21 mouse cellular contexts compared by ENCODE assay signal in the genomic region with DNA sequence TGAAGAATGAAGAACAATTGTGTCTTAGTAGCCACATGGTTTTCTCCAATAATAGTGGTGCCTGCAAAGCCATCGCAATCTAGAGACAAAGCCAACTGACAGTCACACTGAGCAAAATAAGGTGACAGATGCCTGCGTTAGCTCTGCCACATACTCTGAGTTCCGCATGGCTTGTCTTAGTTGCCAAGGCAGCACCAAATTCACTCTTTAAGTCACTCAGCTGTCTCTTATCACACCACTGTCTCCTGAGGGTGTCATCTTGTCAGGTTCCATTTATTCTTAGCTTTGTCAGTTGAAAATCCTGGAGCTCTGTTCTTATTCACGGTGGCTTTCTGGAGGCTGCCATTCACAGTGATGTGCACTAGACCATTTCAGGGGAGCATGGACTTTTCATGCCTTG.
"Had no signal": no experiment of that assay in that cellular context is flagged by ENCODE, and none has a peak within 500 bp of the region (broad histone marks: within the 10 kb centered on the region; RNA-seq: fewer than 3 reads in every experiment).

No protein-coding gene starts in this region.

- ATAC-seq: liver, postnatal 0 days; lung, postnatal 0 days; midbrain, embryonic 16.5 days had no signal

- H3K9me3 ChIP-seq: kidney, embryonic 15.5 days; limb, embryonic 12.5 days; limb, embryonic 15.5 days; midbrain, embryonic 12.5 days; neural tube, embryonic 12.5 days had no signal

- H3K9ac ChIP-seq: kidney, embryonic 15.5 days; limb, embryonic 12.5 days; limb, embryonic 15.5 days; liver, embryonic 14.5 days; liver, postnatal 0 days; lung, embryonic 14.5 days; midbrain, embryonic 12.5 days; neural tube, embryonic 12.5 days had no signal

- DNase-seq: kidney, adult 8-10 months; kidney, postnatal 10 days; kidney, postnatal 36 days; left cerebral cortex, postnatal 4 days; liver, postnatal 0 days; lung, embryonic 14.5 days; right cerebral cortex, adult 18-20 months; right cerebral cortex, postnatal 14 days; right cerebral cortex, postnatal 4 days; thymus, postnatal 25 days had no signal

- H3K27me3 ChIP-seq: kidney, embryonic 15.5 days; limb, embryonic 12.5 days; limb, embryonic 15.5 days; midbrain, embryonic 12.5 days; neural tube, embryonic 12.5 days had no signal

- H3K4me2 ChIP-seq: kidney, embryonic 15.5 days; limb, embryonic 12.5 days; limb, embryonic 15.5 days; liver, embryonic 11.5 days; lung, embryonic 14.5 days; midbrain, embryonic 12.5 days; neural tube, embryonic 12.5 days had no signal

- H3K36me3 ChIP-seq: kidney, embryonic 15.5 days; limb, embryonic 12.5 days; limb, embryonic 15.5 days; midbrain, embryonic 12.5 days; neural tube, embryonic 12.5 days had no signal

- H3K4me3 ChIP-seq: kidney, embryonic 15.5 days; limb, embryonic 12.5 days; limb, embryonic 15.5 days; midbrain, embryonic 12.5 days; neural tube, embryonic 12.5 days had no signal

- H3K4me1 ChIP-seq: kidney, embryonic 15.5 days; limb, embryonic 12.5 days; limb, embryonic 15.5 days; midbrain, embryonic 12.5 days; neural tube, embryonic 12.5 days had no signal

- H3K27ac ChIP-seq: kidney, embryonic 15.5 days; limb, embryonic 12.5 days; limb, embryonic 15.5 days; liver, embryonic 14.5 days; macrophage; midbrain, embryonic 12.5 days; neural tube, embryonic 12.5 days; stomach, postnatal 0 days had no signal
